Mouse (Mus musculus) embryonic facial prominence, embryonic 10.5 days (tissue): Measurements from ENCODE around the gene Bcas1. TPM values are rescaled to one million over a fixed set of nuclear protein-coding genes. Genes with fewer than 3 reads are reported as not detected.

Source experiments
- DNase-seq: peaks from one replicate; pipeline ENCODE4 v3.0.0-alpha.2; 2017; ENCODE audit warnings: low spot score
- H3K27ac ChIP-seq: fragments of 300-500 bp; sonication (generic); replicated peaks from 2 replicates; pipeline ENCODE4 v1.5.1; 2016; ENCODE audit warnings: mild to moderate bottlenecking
- H3K27me3 ChIP-seq: fragments of 300-500 bp; sonication (generic); replicated peaks from 2 replicates; pipeline ENCODE4 v1.6.1; 2016; ENCODE audit warnings: low read depth, mild to moderate bottlenecking; ENCODE audit not compliant: poor library complexity, severe bottlenecking
- H3K36me3 ChIP-seq: fragments of 300-500 bp; sonication (generic); replicated peaks from 2 replicates; pipeline ENCODE4 v1.6.1; 2016; ENCODE audit warnings: mild to moderate bottlenecking, moderate library complexity
- H3K4me1 ChIP-seq: fragments of 300-500 bp; sonication (generic); 2 replicates; pipeline ENCODE4 v1.6.1; 2016
- H3K4me3 ChIP-seq: fragments of 300-500 bp; sonication (generic); 2 replicates; pipeline ENCODE4 v1.5.1; 2016; ENCODE audit warnings: mild to moderate bottlenecking, moderate library complexity
- H3K9me3 ChIP-seq: fragments of 300-500 bp; sonication (generic); 2 replicates; pipeline ENCODE4 v1.6.1; 2016; ENCODE audit warnings: mild to moderate bottlenecking
- WGBS: fragments of 180-500 bp; shearing (Covaris S2); methylation state at CpG from one replicate; pipeline ENCODE4 v1.1.7; 2016; 5-methylcytosine and 5-hydroxymethylcytosine counted together
- polyA plus RNA-seq: library from polyadenylated mRNA; unstranded; fragments of >200 nt; fragmentation: Nextera tagmentation; extraction: Ambion mirVana; gene quantifications from 2 replicates; pipeline ENCODE4 v1.2.1, GENCODE M21; 2016

Bcas1 gene
- polyA plus RNA-seq, 1 experiment from 2014 or later: 1.2 TPM

DNA sequence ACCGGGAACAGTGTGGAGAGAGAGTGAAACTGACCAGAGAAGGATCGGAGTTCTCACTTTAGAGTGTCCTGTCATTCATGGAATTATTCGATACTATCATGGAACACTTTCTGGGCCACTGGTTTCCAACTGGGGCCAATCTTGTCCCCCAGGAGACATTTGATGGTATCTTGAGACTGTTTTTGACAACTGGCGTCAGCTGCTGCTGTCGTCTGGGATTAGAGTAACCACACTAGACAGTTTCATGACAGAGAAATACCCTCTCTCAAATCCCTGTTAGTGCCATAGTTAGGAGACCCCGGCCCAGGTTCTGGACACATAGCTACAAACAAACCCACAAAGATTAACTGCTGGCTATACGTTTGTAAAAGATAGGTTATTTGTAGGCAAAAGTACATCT, 124.0 kb downstream of the Bcas1 start:
- 84% methylated on average over 7 of the region's 7 CpGs for WGBS
- Histone ChIP-seq H3K36me3 (no peaks in the 10 kb centered on the region), H3K27ac (no peak overlapping the region), H3K4me3 (no peak overlapping the region), H3K4me1 (peaks cover 17% of the 10 kb centered on the region), H3K27me3 (no peaks in the 10 kb centered on the region), H3K9me3 (no peaks in the 10 kb centered on the region; the same call in 1 of the 2 replicates)
- no peak for DNase-seq

DNA sequence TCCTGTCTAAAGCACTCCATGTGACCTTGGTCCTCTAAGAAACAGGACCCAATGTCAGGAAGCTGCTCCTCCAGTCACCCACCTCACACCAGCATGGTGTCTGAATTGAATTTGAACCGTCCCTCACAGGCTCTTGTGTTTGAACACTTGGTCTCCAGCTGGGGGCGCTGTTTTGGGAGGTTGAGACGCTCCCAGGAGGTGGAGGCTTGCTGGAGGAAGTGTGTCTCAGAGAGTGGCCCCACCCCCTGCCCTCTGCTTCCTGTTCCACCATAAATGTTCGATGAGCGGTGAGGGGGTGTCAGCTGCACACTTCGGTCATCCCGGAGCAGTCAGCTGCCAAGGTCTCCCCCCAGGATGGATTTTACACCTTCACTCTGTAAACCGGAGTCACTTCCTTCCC, 124.8 kb downstream of the Bcas1 start:
- no peak overlapping the region for H3K4me3 ChIP-seq
- H3K27ac ChIP-seq: no peak overlapping the region
- H3K9me3 ChIP-seq: no peaks in the 10 kb centered on the region; the same call in 1 of the 2 replicates
- no peaks in the 10 kb centered on the region for H3K36me3 ChIP-seq
- no peaks in the 10 kb centered on the region for H3K27me3 ChIP-seq
- H3K4me1 ChIP-seq: peaks cover 9% of the 10 kb centered on the region
- 91% methylated on average over 8 of the region's 8 CpGs for WGBS
- no peak for DNase-seq

Other genes starting within 250 kb of the Bcas1 start
- gene Pfdn4, start 68.6 kb upstream of the Bcas1 start, polyA plus RNA-seq: 91.9 and 96.9 TPM in 2 replicates
- gene Cyp24a1, start 69.3 kb upstream of the Bcas1 start, polyA plus RNA-seq: not detected in 2 replicates
- gene 4930470P17Rik, start 174.2 kb upstream of the Bcas1 start, polyA plus RNA-seq: not detected in 2 replicates